Mouse (Mus musculus): ENCODE measurements around the gene Naif1.

- TF ChIP-seq CTCF (IDR thresholded peaks at IDR 0.05; ENCODE audit: extremely low read depth, insufficient read length, insufficient replicate concordance, low read depth, low read length) (no peak), POLR2A (IDR thresholded peaks at IDR 0.05; ENCODE audit: low read depth, low read length) (no peak)
Observed at GRCm38 (mm10) chr2:32458300-32458699, 8.0 kb downstream of the Naif1 start.

Measured in small intestine, adult 2 months (tissue).